Mouse (Mus musculus): ENCODE data around the gene Eomes. TPM values are rescaled to one million over a fixed set of nuclear protein-coding genes. Genes with fewer than 3 reads are reported as not detected.

Eomes gene
- polyA plus RNA-seq, 1 experiment from 2014 or later = 0.09 TPM

Other genes with a start within 250 kb of the Eomes start
- 51.5 and 54.6 TPM in 2 replicates for gene Golga4, start 28.1 kb downstream of the Eomes start, polyA plus RNA-seq (2015; fragmentation: Nextera tagmentation; extraction: Ambion mirVana)
- 3.1 and 8.8 TPM in 2 replicates for gene Itga9, start 128.5 kb downstream of the Eomes start, polyA plus RNA-seq (2015; fragmentation: Nextera tagmentation; extraction: Ambion mirVana)

All from heart, embryonic 16.5 days (tissue).